Mouse (Mus musculus): Measurements from ENCODE around the gene Slc6a6. TPM values are rescaled to one million over a fixed set of nuclear protein-coding genes. Genes with fewer than 3 reads are reported as not detected.

Gene Slc6a6
- 100 to 1,000 TPM; 160 to 173 TPM for total RNA-seq (2021)

- peak; percentile 89 to 90 for DNase-seq
- intact Hi-C loops (cut with DNase I): loop anchor here (2.0 kb wide), 3 partner anchors 45 to 157 kb away; no protein-coding TSS in a partner anchor
Measured at GRCm38 (mm10) chr6:91683602-91684473, at the start of gene Slc6a6. Gene Slc6a6 (plus strand): TSS chr6:91684053.

- intact Hi-C loops (cut with DNase I): no loop called here
- no peak for DNase-seq
Measured at GRCm38 (mm10) chr6:91634417-91634816, 49.4 kb upstream of the Slc6a6 start.

GRCm38 (mm10) chr6:91634876-91635275, 49.0 kb upstream of the Slc6a6 start:
- DNase-seq: no peak
- intact Hi-C loops (cut with DNase I): no loop called here

- DNase-seq: no peak
- intact Hi-C loops (cut with DNase I): no loop called here
Measured at GRCm38 (mm10) chr6:91638204-91638995, 45.5 kb upstream of the Slc6a6 start.

GRCm38 (mm10) chr6:91643011-91643410, 40.8 kb upstream of the Slc6a6 start:
- no peak for DNase-seq
- intact Hi-C loops (cut with DNase I): no loop called here

GRCm38 (mm10) chr6:91643416-91643921, 40.4 kb upstream of the Slc6a6 start:
- intact Hi-C loops (cut with DNase I): no loop called here
- no peak for DNase-seq

- intact Hi-C loops (cut with DNase I): no loop called here
- no peak for DNase-seq
Measured at GRCm38 (mm10) chr6:91646019-91646418, 37.8 kb upstream of the Slc6a6 start.

- intact Hi-C loops (cut with DNase I): no loop called here
- DNase-seq: no peak
Measured at GRCm38 (mm10) chr6:91646822-91647221, 37.0 kb upstream of the Slc6a6 start.

GRCm38 (mm10) chr6:91647385-91647791, 36.5 kb upstream of the Slc6a6 start:
- no peak for DNase-seq
- intact Hi-C loops (cut with DNase I): no loop called here

- intact Hi-C loops (cut with DNase I): no loop called here
Measured at GRCm38 (mm10) chr6:91650255-91650654, 33.6 kb upstream of the Slc6a6 start.

GRCm38 (mm10) chr6:91652296-91652695, 31.6 kb upstream of the Slc6a6 start:
- no peak for DNase-seq
- intact Hi-C loops (cut with DNase I): no loop called here

More at GRCm38 (mm10) chr6:91650255-91650654, 33.6 kb upstream of the Slc6a6 start:
- DNase-seq: no peak

- intact Hi-C loops (cut with DNase I): no loop called here
- no peak for DNase-seq
Measured at GRCm38 (mm10) chr6:91655244-91655643, 28.6 kb upstream of the Slc6a6 start.

- DNase-seq: peak; percentile 30 to 37
- intact Hi-C loops (cut with DNase I): no loop called here
Measured at GRCm38 (mm10) chr6:91655874-91656433, 27.9 kb upstream of the Slc6a6 start.

- no peak for DNase-seq
- intact Hi-C loops (cut with DNase I): no loop called here
Measured at GRCm38 (mm10) chr6:91658288-91658687, 25.6 kb upstream of the Slc6a6 start.

GRCm38 (mm10) chr6:91659841-91660509, 23.9 kb upstream of the Slc6a6 start:
- no peak for DNase-seq

GRCm38 (mm10) chr6:91662301-91662700, 21.6 kb upstream of the Slc6a6 start:
- DNase-seq: no peak
- intact Hi-C loops (cut with DNase I): no loop called here

More at GRCm38 (mm10) chr6:91659841-91660509, 23.9 kb upstream of the Slc6a6 start:
- intact Hi-C loops (cut with DNase I): no loop called here

- no peak for DNase-seq
- intact Hi-C loops (cut with DNase I): no loop called here
Measured at GRCm38 (mm10) chr6:91663616-91664015, 20.2 kb upstream of the Slc6a6 start.

- intact Hi-C loops (cut with DNase I): no loop called here
- no peak for DNase-seq
Measured at GRCm38 (mm10) chr6:91665267-91665666, 18.6 kb upstream of the Slc6a6 start.

- DNase-seq: no peak
- intact Hi-C loops (cut with DNase I): no loop called here
Measured at GRCm38 (mm10) chr6:91665990-91666700, 17.7 kb upstream of the Slc6a6 start.

GRCm38 (mm10) chr6:91667141-91667540, 16.7 kb upstream of the Slc6a6 start:
- intact Hi-C loops (cut with DNase I): no loop called here
- DNase-seq: no peak

Data from heart, postnatal 10 days (tissue).